Mouse (Mus musculus): Measurements from ENCODE around the gene Tefm.

- TF ChIP-seq CTCF (IDR thresholded peaks at IDR 0.05; ENCODE audit: low read depth, low read length): no peak
- TF ChIP-seq EP300 (IDR thresholded peaks at IDR 0.05; ENCODE audit: insufficient read depth, low read depth, low read length): no peak
Observed at GRCm38 (mm10) chr11:80150566-80150965, 8.6 kb upstream of the Tefm start.

All from ES-Bruce4 (cell line).